Mouse (Mus musculus): ENCODE data around the gene Camta1.
A peak's percentile ranks its signal among the peaks of the same experiment; 100 is the strongest.
"Not testable (repeated sequence)": the region's sequence is repeated elsewhere in the genome, so short reads cannot be mapped to it uniquely, and the experiment has no call there.

The Camta1 gene

GRCm38 (mm10) chr4:151073108-151073744 lies 788.5 kb downstream of the Camta1 start:
- peak; percentile 75 for DNase-seq (ENCODE audit: extremely low spot score)

GRCm38 (mm10) chr4:151070962-151071361 lies 790.7 kb downstream of the Camta1 start:
- DNase-seq (ENCODE audit: extremely low spot score), result no peak

DNA sequence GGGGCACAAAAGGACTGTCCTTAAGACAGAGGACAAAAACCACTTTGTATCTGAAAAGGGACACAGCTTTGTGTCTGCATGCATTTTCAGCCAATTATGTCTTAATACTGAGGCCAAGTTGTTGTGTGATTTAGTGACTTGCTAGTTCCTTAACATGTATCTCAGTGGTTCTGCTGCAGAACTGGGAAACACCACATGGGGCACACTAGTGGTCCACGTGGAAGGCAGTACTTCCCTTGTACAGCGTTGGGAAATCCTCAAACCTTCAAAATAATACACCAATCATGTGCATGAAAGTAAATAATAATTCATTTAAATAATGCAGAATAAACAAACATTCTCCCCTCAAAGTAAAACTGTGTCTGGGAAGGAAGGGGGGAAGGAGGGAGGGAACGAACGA lies 792.9 kb downstream of the Camta1 start:
- DNase-seq (ENCODE audit: extremely low spot score), result no peak

- no peak for DNase-seq (ENCODE audit: extremely low spot score)
These were observed 802.1 kb downstream of the Camta1 start for GRCm38 (mm10) chr4:151059566-151059965.

DNA sequence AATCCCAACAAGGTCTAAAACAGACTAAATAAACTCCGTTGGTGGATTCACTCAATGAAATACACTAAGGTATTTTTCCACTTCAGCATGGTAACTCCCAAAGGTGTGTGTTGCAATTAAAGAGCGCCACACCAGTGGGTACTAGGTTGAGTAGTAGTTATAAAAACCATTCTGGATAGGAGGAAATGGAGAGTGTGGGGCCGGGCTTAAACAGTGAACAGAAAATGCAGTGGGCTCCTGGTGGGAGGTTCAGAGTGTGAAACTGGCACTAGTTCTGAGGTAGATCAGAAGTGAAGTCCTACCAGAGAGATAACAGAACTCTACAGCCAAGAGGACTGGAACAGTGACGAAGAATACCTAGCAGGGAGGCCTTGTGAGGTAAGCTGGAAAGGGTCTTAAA lies 803.0 kb downstream of the Camta1 start:
- no peak for DNase-seq (ENCODE audit: extremely low spot score)

DNA sequence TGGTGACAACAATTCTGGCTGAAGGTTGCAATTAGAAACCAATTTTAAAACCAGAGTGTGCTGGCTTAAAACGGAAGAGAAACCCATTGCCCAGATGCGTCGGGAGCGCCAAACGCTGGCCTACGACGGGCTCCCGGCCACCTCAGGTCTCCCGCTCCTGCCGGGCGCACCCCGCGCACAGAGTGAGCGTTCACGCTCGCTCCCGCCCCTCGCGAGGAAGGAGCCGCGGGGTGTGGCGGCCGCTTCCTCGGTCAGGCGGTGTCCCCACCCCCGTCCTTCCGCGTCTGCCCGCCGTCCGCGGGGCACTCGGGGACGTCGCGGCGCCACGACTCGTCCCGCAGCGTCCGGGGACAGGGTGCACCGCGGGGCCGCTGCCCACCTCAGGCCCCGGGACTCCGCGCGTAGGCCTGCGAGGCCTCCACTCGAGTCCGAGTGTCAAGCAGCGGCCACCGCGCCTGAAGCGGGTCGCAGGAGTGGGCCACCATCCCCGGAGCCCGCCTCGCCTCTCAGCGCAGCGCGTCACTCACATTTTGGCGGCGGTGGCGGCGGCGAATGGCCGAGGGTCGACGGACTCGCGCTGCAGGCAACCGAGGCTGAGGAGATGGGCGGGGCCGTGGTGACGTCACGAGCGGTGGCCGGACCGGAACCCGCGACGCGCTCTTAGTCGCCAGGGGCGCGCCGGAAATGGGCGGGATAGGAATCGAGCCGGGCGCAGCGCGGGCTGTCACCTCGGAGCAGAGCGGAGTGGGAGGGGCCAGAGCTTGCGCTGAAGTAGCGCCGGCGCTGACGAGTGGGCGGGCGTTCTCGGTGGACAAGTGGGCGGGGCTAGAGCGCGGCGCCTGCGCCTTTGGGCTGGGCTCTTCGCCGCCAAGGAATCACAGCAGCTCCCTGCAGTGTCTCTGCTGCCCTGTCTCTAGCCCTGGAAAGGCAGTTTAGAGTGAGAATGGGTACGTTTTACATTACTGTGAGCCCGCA lies 804.0 kb downstream of the Camta1 start, which contains the start of gene Vamp3:
Gene Vamp3, minus strand, starts transcription at position 617 of the 975 bp plus-strand sequence.
- DNase-seq (ENCODE audit: extremely low spot score), result peak; percentile 99

DNA sequence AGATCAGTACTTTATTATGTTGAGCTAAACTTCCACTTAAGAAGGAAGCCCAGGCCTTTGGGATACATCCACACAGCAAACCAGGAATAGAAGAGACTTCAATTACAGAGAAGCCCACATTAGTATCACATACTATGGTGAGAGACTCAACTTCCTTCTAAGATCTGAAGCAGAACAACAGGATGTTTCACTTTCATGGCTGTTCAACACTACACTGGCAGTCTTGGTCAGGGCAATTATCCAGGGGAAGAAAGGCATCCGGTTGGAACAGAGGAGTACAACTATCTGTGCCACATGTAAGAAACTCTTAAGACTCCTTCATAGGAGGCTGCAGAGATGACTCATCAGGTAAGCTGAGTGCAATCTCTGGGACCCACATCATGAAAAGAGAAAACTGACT lies 810.5 kb downstream of the Camta1 start:
- no peak for DNase-seq (ENCODE audit: extremely low spot score)

DNA sequence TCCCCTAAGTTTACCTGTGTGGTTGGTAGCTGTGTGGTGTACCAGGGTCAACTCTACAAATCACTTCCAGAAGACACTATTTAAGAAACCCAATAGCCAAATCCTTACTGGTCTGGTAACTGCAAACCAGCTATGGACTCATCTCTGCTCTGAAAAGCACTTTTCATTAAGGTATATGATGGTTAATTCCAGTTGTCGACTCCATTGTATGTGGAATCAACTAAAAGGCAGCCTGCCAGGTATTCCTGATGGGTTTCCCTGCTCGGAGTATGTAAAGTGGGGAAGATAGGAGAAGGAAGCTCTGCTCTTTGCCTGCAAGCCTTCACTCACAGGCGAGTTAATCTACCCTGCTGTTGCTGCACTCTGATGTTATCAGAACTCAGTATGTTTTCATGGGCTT lies 815.2 kb downstream of the Camta1 start:
- no peak for DNase-seq (ENCODE audit: extremely low spot score)

GRCm38 (mm10) chr4:151044944-151045570 lies 816.6 kb downstream of the Camta1 start:
- no peak for DNase-seq (ENCODE audit: extremely low spot score)

- peak; percentile 97 for DNase-seq (ENCODE audit: extremely low spot score)
These were observed 817.4 kb downstream of the Camta1 start, which contains the start of gene Per3 for GRCm38 (mm10) chr4:151044037-151044943. Gene Per3, minus strand, starts transcription at chr4:151044665.

GRCm38 (mm10) chr4:151043281-151043680 lies 818.4 kb downstream of the Camta1 start:
- DNase-seq (ENCODE audit: extremely low spot score), result no peak

DNA sequence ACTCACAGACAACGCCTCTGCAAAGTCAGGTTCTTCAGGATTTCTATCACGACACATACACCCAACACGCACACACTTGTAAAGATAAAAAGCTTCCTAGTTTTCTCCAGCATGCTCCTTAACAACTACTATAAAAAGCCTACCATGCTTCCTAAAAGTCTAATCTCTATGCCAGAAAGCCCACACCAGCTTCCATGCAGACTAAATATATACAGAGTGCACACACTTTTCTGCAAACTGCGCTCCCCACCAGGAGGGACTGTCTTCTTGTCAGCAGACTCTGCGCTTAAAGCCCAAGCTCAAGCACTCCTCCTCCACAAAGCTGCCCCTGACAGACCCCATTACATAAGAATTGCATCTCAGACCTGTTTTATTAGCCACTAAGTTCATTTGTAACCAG lies 820.2 kb downstream of the Camta1 start:
- DNase-seq (ENCODE audit: extremely low spot score), result no peak

GRCm38 (mm10) chr4:151037800-151038199 lies 823.9 kb downstream of the Camta1 start:
- no peak for DNase-seq (ENCODE audit: extremely low spot score)

DNA sequence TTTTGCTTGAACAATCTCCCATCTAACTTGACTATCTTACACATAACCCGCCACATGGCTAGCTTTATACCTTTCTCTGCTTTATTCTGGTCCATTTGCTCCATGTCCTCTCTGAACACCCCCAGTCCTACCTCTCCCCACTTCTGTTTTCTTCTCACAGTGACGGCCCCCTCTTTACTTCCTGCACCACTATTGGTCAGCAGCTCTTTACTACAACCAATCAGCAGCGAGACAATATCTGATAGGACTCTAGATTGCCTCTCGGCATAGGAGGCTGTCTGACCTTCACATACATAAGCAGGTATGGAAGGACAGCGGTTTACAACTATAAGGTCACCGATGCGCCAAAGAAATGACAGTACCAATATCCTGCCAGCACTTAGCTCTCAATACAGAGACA lies 825.2 kb downstream of the Camta1 start:
- DNase-seq (ENCODE audit: extremely low spot score), result no peak

DNA sequence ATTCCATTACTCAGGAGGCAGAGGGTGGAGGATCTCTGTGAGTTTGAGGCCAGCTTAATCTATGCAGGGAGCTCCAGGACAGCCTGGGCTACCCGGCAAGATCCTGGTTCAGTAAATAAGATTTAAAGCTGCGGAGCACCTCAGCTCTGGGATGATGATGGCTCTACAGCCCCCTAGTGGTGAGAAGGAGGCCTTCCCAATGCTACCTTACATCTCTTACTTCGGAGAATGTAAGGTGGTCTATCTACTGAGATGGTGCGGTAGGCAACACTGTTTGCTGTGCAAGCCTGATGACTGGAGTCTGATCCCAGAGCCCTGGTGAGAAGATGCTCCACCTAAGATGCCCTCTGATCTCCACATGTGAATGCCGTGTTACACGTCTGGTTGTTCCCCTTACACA lies 834.7 kb downstream of the Camta1 start:
- peak; percentile 22 for DNase-seq (ENCODE audit: extremely low spot score)

- no peak for DNase-seq (ENCODE audit: extremely low spot score)
These were observed 837.5 kb downstream of the Camta1 start for GRCm38 (mm10) chr4:151024152-151024551.

- not testable (repeated sequence) for DNase-seq (ENCODE audit: extremely low spot score)
These were observed 844.3 kb downstream of the Camta1 start for GRCm38 (mm10) chr4:151017356-151017755.

- DNase-seq (ENCODE audit: extremely low spot score), result no peak
These were observed 845.7 kb downstream of the Camta1 start for GRCm38 (mm10) chr4:151015946-151016345.

DNA sequence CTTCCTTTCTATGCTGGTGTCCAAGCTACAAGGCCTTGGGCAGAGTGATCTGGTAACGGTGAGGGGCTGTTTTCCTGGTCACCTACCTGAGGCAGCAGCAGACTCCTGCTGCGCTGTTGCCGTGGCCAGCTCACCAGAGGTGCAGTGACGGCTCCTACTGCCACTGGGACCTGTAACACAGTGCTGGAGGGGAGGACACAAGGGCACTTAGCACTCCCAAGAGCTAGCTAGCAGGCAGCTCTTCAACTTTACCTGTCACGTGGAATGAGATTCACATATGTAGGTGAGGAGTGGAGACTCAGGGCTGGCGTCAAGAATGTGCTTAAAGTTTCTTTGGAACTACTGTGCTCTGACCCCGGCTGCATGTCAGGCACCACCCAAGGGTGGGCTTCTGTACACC lies 851.4 kb downstream of the Camta1 start:
- DNase-seq (ENCODE audit: extremely low spot score), result no peak

GRCm38 (mm10) chr4:151006945-151007344 lies 854.7 kb downstream of the Camta1 start:
- DNase-seq (ENCODE audit: extremely low spot score), result peak; percentile 31

DNA sequence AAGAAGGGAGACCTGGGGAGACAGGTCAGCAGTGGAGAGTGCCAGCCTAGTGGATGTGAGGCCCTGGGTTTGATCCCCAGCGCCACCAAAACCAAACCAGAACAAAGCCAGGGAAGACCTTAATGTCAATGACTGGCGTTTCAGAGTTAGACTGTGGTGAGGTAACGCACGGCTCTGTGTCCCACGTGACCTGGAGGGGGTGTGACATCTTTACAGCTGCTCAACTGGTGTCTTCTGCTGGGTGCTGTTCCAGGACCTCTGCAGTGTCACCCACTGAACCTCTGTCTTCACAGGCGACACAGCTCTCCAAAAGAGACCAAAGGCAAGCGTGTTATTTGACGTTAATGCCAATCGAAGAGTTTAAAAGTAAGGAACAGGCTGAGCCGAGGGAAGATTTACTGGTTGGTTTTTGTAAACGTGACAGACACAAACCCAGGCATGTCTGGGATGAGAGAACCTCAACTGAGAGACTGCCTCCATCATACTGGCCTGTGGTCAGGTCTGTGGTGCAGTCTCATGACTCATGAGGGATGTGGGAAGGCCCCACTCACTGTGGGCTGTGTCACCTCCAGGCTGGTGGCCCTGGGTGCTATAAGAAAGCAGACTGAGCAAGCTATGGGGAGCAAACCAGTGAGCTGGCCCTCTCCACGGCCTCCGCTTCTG lies 855.9 kb downstream of the Camta1 start:
- DNase-seq (ENCODE audit: extremely low spot score), result no peak

Measured in embryo, embryonic 9.5 days (tissue).